Mouse (Mus musculus) embryonic facial prominence, embryonic 11.5 days (tissue): ENCODE measurements at regions not wholly inside any gene's neighbourhood (a gene's known extent, or its start where the extent isn't known, plus 50 kb on each side); places are given as distances from the start of the nearest gene placed in this dataset.

Experiments
- ATAC-seq: fragments of 200-750 bp; cut with Nextera tagmentation; replicated peaks from 2 replicates; pipeline ENCODE4 v1.8.0; 2017; ENCODE audit warnings: low read depth; ENCODE audit not compliant: insufficient number of reproducible peaks, low FRiP score, low TSS enrichment
- DNase-seq: peaks from one replicate; pipeline ENCODE4 v3.0.0-alpha.2; 2015; ENCODE audit warnings: low spot score
- H3K27ac ChIP-seq: fragments of 300-500 bp; sonication (generic); replicated peaks from 2 replicates; pipeline ENCODE4 v1.5.1; 2014; ENCODE audit warnings: mild to moderate bottlenecking, low read depth, low read length, control low read depth
- H3K27me3 ChIP-seq: fragments of 300-500 bp; sonication (generic); 2 replicates; pipeline ENCODE4 v1.6.1; 2014; ENCODE audit warnings: mild to moderate bottlenecking, low read length, moderate library complexity, mixed read lengths; ENCODE audit not compliant: control insufficient read depth, insufficient read depth
- H3K36me3 ChIP-seq: fragments of 300-500 bp; sonication (generic); replicated peaks from 2 replicates; pipeline ENCODE4 v1.6.1; 2014; ENCODE audit warnings: low read depth, mild to moderate bottlenecking, low read length, moderate library complexity, mixed read lengths; ENCODE audit not compliant: control insufficient read depth, insufficient read depth
- H3K4me1 ChIP-seq: fragments of 300-500 bp; sonication (generic); 2 replicates; pipeline ENCODE4 v1.6.1; 2014; ENCODE audit warnings: low read length, mixed read lengths; ENCODE audit not compliant: control insufficient read depth, insufficient read depth
- H3K4me2 ChIP-seq: fragments of 300-500 bp; sonication (generic); 2 replicates; pipeline ENCODE4 v1.6.1; 2014; ENCODE audit warnings: low read depth, mild to moderate bottlenecking, control low read depth, low read length, moderate library complexity
- H3K4me3 ChIP-seq: fragments of 300-500 bp; sonication (generic); 2 replicates; pipeline ENCODE4 v1.5.1; 2014; ENCODE audit warnings: low read depth, low read length, control low read depth
- H3K9ac ChIP-seq: fragments of 300-500 bp; sonication (generic); replicated peaks from 2 replicates; pipeline ENCODE4 v1.6.1; 2014; ENCODE audit warnings: mild to moderate bottlenecking, control low read depth, low read length
- H3K9me3 ChIP-seq: fragments of 300-500 bp; sonication (generic); replicated peaks from 2 replicates; pipeline ENCODE4 v1.6.1; 2016; ENCODE audit warnings: mild to moderate bottlenecking, low read length, inconsistent platforms, mixed read lengths; ENCODE audit not compliant: control insufficient read depth
- WGBS: fragments of 180-500 bp; shearing (Covaris S2); extraction: QIAGEN DNeasy Blood & Tissue Kit; methylation state at CpG from one replicate; pipeline ENCODE4 v1.1.7; 2014; 5-methylcytosine and 5-hydroxymethylcytosine counted together

- no peak overlapping the region for H3K9ac ChIP-seq
- H3K4me1 ChIP-seq: no peaks in the 10 kb centered on the region
- no peak overlapping the region for H3K4me2 ChIP-seq
- H3K36me3 ChIP-seq: no peaks in the 10 kb centered on the region
- DNase-seq (no peak), ATAC-seq (no peak)
- H3K27me3 ChIP-seq: no peaks in the 10 kb centered on the region
- H3K27ac ChIP-seq: no peak overlapping the region
- WGBS: 78% methylated on average over 7 of the region's 7 CpGs
- no peaks in the 10 kb centered on the region for H3K9me3 ChIP-seq
- H3K4me3 ChIP-seq: no peak overlapping the region
These were observed 73.0 kb upstream of the Arid1b start for GRCm38 (mm10) chr17:4921121-4921520.

- Histone ChIP-seq H3K36me3 (no peaks in the 10 kb centered on the region), H3K27ac (no peak overlapping the region), H3K4me1 (no peaks in the 10 kb centered on the region), H3K9ac (no peak overlapping the region), H3K9me3 (no peaks in the 10 kb centered on the region), H3K4me2 (no peak overlapping the region), H3K27me3 (no peaks in the 10 kb centered on the region), H3K4me3 (no peak overlapping the region)
- DNase-seq (no peak), ATAC-seq (no peak)
- 74% methylated on average over 5 of the region's 5 CpGs for WGBS
These were observed 65.5 kb upstream of the Arid1b start for GRCm38 (mm10) chr17:4928631-4929030.

DNA sequence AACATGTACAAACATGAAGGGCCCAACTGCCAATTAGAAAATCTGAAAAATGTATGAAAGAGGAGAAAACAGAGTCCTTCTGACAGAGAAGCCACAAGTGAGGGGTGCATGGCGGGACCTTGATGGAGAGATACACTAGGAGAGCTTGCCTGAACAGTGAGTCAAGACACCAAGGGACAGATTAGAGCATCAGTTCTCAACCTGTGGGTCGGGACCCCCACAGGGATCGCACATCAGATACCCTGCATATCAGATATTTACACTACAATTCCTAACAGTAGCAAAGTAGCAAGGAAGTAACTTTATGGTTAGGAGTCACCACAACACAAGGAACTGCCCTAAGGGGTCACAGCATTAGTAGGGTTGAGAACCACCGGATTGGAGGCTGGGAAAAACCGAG, 58.9 kb upstream of the Arid1b start:
- Histone ChIP-seq H3K9me3 (no peaks in the 10 kb centered on the region), H3K4me1 (no peaks in the 10 kb centered on the region), H3K27ac (no peak overlapping the region), H3K36me3 (no peaks in the 10 kb centered on the region), H3K4me3 (no peak overlapping the region), H3K9ac (no peak overlapping the region), H3K27me3 (no peaks in the 10 kb centered on the region), H3K4me2 (no peak overlapping the region)
- DNase-seq: no peak
- ATAC-seq: no peak
- WGBS: 79% methylated on average over 5 of the region's 5 CpGs

- 60% methylated on average over 9 of the region's 9 CpGs for WGBS
- no peak overlapping the region for H3K4me3 ChIP-seq
- no peaks in the 10 kb centered on the region for H3K27me3 ChIP-seq
- no peak overlapping the region for H3K9ac ChIP-seq
- H3K36me3 ChIP-seq: no peaks in the 10 kb centered on the region
- no peak overlapping the region for H3K4me2 ChIP-seq
- DNase-seq (no peak), ATAC-seq (no peak)
- no peaks in the 10 kb centered on the region for H3K9me3 ChIP-seq
- no peak overlapping the region for H3K27ac ChIP-seq
- no peaks in the 10 kb centered on the region for H3K4me1 ChIP-seq
These were observed 53.5 kb upstream of the Arid1b start for GRCm38 (mm10) chr17:4940589-4940988.

- DNase-seq: no peak
- 72% methylated on average over 4 of the region's 4 CpGs for WGBS
- no peak overlapping the region for H3K9ac ChIP-seq
- H3K4me3 ChIP-seq: no peak overlapping the region
- H3K9me3 ChIP-seq: no peaks in the 10 kb centered on the region
- no peak overlapping the region for H3K27ac ChIP-seq
- H3K27me3 ChIP-seq: no peaks in the 10 kb centered on the region
- no peaks in the 10 kb centered on the region for H3K36me3 ChIP-seq
- no peak overlapping the region for H3K4me2 ChIP-seq
- H3K4me1 ChIP-seq: 0 out of 2 replicates have a peak, but pooled peaks cover 3% of the 10 kb centered on the region
- ATAC-seq: no peak
These were observed 52.8 kb upstream of the Arid1b start for GRCm38 (mm10) chr17:4941286-4941800.

- H3K9ac ChIP-seq: no peak overlapping the region
These were observed 51.3 kb upstream of the Arid1b start for GRCm38 (mm10) chr17:4942868-4943267.

More at GRCm38 (mm10) chr17:4942868-4943267, 51.3 kb upstream of the Arid1b start:
- Histone ChIP-seq H3K9me3 (no peaks in the 10 kb centered on the region), H3K4me3 (no peak overlapping the region), H3K27me3 (no peaks in the 10 kb centered on the region), H3K36me3 (no peaks in the 10 kb centered on the region), H3K27ac (no peak overlapping the region), H3K4me1 (0 out of 2 replicates have a peak, but pooled peaks cover 3% of the 10 kb centered on the region), H3K4me2 (no peak overlapping the region)
- DNase-seq (no peak), ATAC-seq (no peak)
- 88% methylated on average over 7 of the region's 7 CpGs for WGBS
